Mouse (Mus musculus): ENCODE measurements around the gene Prickle4.

- TF ChIP-seq CTCF (IDR thresholded peaks at IDR 0.05; ENCODE audit: low read depth, low read length) (no peak), POLR2AphosphoS5 (IDR thresholded peaks at IDR 0.05; ENCODE audit: insufficient replicate concordance, low read depth, low read length) (no peak)
Measured at GRCm38 (mm10) chr17:47744086-47744485, 49.5 kb upstream of the Prickle4 start.

Data from G1E (cell line).